8 mouse cellular contexts compared by ENCODE assay signal in the genomic region with DNA sequence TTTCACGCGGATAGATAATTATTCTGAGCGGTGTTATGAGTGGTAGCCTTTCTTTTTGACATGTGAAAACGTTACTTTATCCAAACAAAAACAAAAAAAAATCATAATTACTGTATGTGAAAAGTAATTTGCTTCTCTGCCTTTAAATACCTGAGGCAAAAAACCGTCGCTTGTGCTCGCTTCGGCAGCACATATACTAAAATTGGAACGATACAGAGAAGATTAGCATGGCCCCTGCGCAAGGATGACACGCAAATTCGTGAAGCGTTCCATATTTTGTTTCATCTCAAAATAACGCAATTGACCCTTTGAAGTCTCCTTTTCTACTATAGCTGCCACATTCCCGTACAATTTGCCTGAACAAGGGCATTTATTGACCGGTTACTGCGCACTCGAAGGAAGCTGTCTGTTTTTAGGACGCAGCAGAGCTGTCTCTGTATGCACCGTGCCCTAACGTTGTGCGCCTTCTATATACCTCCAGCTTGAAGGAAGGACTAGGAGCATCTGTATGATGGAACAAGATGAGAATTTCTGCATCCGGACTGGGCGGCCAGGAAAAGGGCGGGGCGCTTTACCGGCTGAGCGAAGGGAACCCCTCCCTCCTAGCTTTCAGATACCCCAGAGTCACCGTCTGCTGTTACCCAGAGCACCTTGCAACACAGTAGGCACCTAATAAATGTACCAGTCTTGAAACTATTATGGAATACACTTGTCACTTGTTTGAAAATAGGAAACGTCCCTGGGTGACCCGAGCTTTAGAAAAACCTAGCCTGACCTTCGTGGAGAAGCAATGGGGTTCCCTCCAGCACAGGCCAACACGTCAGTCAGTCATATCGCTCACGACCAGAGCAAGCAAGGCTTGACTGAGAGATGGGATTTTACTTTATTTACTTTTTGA. TPM values are rescaled to one million over a fixed set of nuclear protein-coding genes. Genes with fewer than 3 reads are reported as not detected.
A peak's percentile ranks its signal among the peaks of the same experiment; 100 is the strongest.
DNase-seq lines count a peak whose midpoint lies in the region; ATAC-seq and TF ChIP-seq lines count a peak whose summit lies in the region.

No protein-coding gene starts in this region.

- no peak for TF ChIP-seq POLR2A in limb, embryonic 14.5 days (IDR thresholded peaks at IDR 0.05; ENCODE audit: borderline replicate concordance, extremely low read depth, insufficient read depth, insufficient read length)

- peak overlapping the region; percentile 79 for H3K4me3 ChIP-seq in embryonic facial prominence, embryonic 11.5 days (ENCODE audit: low read depth, low read length)
- peak overlapping the region; percentile 62 for H3K4me3 ChIP-seq in kidney, embryonic 14.5 days (ENCODE audit: low read length)
- H3K4me3 ChIP-seq in limb, embryonic 14.5 days (replicated peaks; ENCODE audit: low read length), result peak overlapping the region; percentile 68
- peak overlapping the region; percentile 74 for H3K4me3 ChIP-seq in midbrain, embryonic 15.5 days

- peak overlapping the region; percentile 50 for H3K9ac ChIP-seq in embryonic facial prominence, embryonic 11.5 days (replicated peaks; ENCODE audit: low read length)
- peak overlapping the region; percentile 53 for H3K9ac ChIP-seq in kidney, embryonic 14.5 days (ENCODE audit: low read depth, low read length)
- peak overlapping the region; percentile 72 for H3K9ac ChIP-seq in limb, embryonic 14.5 days (ENCODE audit: low read depth, low read length, severe bottlenecking)
- H3K9ac ChIP-seq in midbrain, embryonic 15.5 days, result peak overlapping the region; percentile 64

- ATAC-seq in embryonic facial prominence, embryonic 11.5 days (replicated peaks; ENCODE audit: insufficient number of reproducible peaks, low FRiP score, low TSS enrichment, low read depth), result no peak
- no peak for ATAC-seq in kidney, embryonic 14.5 days (ENCODE audit: low FRiP score, low TSS enrichment)
- no peak for ATAC-seq in limb, embryonic 14.5 days (ENCODE audit: low FRiP score, low read depth)
- peak; percentile 15; the same call in 1 of the 2 replicates for ATAC-seq in midbrain, embryonic 15.5 days (replicated peaks)

- no peaks in the 10 kb centered on the region; the same call in 1 of the 2 replicates for H3K36me3 ChIP-seq in embryonic facial prominence, embryonic 11.5 days (replicated peaks; ENCODE audit: control insufficient read depth, insufficient read depth, low read depth, low read length)
- peaks cover 4% of the 10 kb centered on the region; the same call in 1 of the 2 replicates for H3K36me3 ChIP-seq in kidney, embryonic 14.5 days (ENCODE audit: control insufficient read depth, insufficient read depth, low read length)
- peaks cover 7% of the 10 kb centered on the region; the same call in 1 of the 2 replicates for H3K36me3 ChIP-seq in limb, embryonic 14.5 days (ENCODE audit: control insufficient read depth, insufficient read depth, low read length)
- no peaks in the 10 kb centered on the region for H3K36me3 ChIP-seq in midbrain, embryonic 15.5 days (replicated peaks)

- H3K9me3 ChIP-seq in embryonic facial prominence, embryonic 11.5 days (replicated peaks; ENCODE audit: control insufficient read depth, low read length), result no peaks in the 10 kb centered on the region
- no peaks in the 10 kb centered on the region for H3K9me3 ChIP-seq in kidney, embryonic 14.5 days (ENCODE audit: control insufficient read depth, low read length)
- H3K9me3 ChIP-seq in limb, embryonic 14.5 days (ENCODE audit: control insufficient read depth, low read length), result no peaks in the 10 kb centered on the region
- H3K9me3 ChIP-seq in midbrain, embryonic 15.5 days, result no peaks in the 10 kb centered on the region

- H3K4me2 ChIP-seq in embryonic facial prominence, embryonic 11.5 days (ENCODE audit: low read depth, low read length), result peak overlapping the region; percentile 71
- H3K4me2 ChIP-seq in kidney, embryonic 14.5 days (replicated peaks; ENCODE audit: low read depth, low read length), result peak overlapping the region; percentile 88
- H3K4me2 ChIP-seq in limb, embryonic 14.5 days (replicated peaks; ENCODE audit: low read depth, low read length, severe bottlenecking), result peak overlapping the region; percentile 85
- H3K4me2 ChIP-seq in midbrain, embryonic 15.5 days, result peak overlapping the region; percentile 79

- peaks cover 3% of the 10 kb centered on the region for H3K4me1 ChIP-seq in embryonic facial prominence, embryonic 11.5 days (ENCODE audit: control insufficient read depth, insufficient read depth, low read length)
- H3K4me1 ChIP-seq in kidney, embryonic 14.5 days (ENCODE audit: control insufficient read depth, insufficient read depth, low read length), result peaks cover 38% of the 10 kb centered on the region
- H3K4me1 ChIP-seq in limb, embryonic 14.5 days (ENCODE audit: control insufficient read depth, insufficient read depth, low read length), result peaks cover 44% of the 10 kb centered on the region
- H3K4me1 ChIP-seq in midbrain, embryonic 15.5 days, result peaks cover 55% of the 10 kb centered on the region

- H3K27me3 ChIP-seq in embryonic facial prominence, embryonic 11.5 days (ENCODE audit: control insufficient read depth, insufficient read depth, low read length), result no peaks in the 10 kb centered on the region
- H3K27me3 ChIP-seq in kidney, embryonic 14.5 days (ENCODE audit: control insufficient read depth, insufficient read depth, low read length), result no peaks in the 10 kb centered on the region
- no peaks in the 10 kb centered on the region for H3K27me3 ChIP-seq in limb, embryonic 14.5 days (ENCODE audit: control insufficient read depth, insufficient read depth, low read length)
- peaks cover 35% of the 10 kb centered on the region for H3K27me3 ChIP-seq in midbrain, embryonic 15.5 days (replicated peaks)

- WGBS in embryonic facial prominence, embryonic 11.5 days, result 5% methylated on average over 35 of the region's 35 CpGs
- 5% methylated on average over 35 of the region's 35 CpGs for WGBS in kidney, embryonic 14.5 days
- 4% methylated on average over 35 of the region's 35 CpGs for WGBS in limb, embryonic 14.5 days
- WGBS in midbrain, embryonic 15.5 days, result 2% methylated on average over 35 of the region's 35 CpGs

- DNase-seq in urinary bladder, postnatal 14 days (ENCODE audit: low spot score), result peak; percentile 65
- DNase-seq in urinary bladder, postnatal 4 days (ENCODE audit: low spot score in 2 of 2), result no peak
- DNase-seq in embryonic facial prominence, embryonic 11.5 days (ENCODE audit: low spot score), result peak; percentile 58
- DNase-seq in heart, adult 9 months (ENCODE audit: low spot score in 2 of 2), result peak; percentile 82 to 84
- peak; percentile 67 for DNase-seq in limb, embryonic 14.5 days (ENCODE audit: low spot score)
- DNase-seq in spleen, postnatal 4 days (ENCODE audit: low spot score in 2 of 2), result peak; percentile 80 to 87

- peak overlapping the region; percentile 84 for H3K27ac ChIP-seq in embryonic facial prominence, embryonic 11.5 days (replicated peaks; ENCODE audit: low read depth, low read length)
- peak overlapping the region; percentile 91 for H3K27ac ChIP-seq in kidney, embryonic 14.5 days (ENCODE audit: low read depth, low read length)
- peak overlapping the region; percentile 96 for H3K27ac ChIP-seq in limb, embryonic 14.5 days (replicated peaks; ENCODE audit: low read depth, low read length)
- H3K27ac ChIP-seq in midbrain, embryonic 15.5 days, result peak overlapping the region; percentile 93

RNA-seq across cellular contexts. Expression of a gene that starts 1.5 kb away (rescaled TPM):
- polyA plus RNA-seq in embryonic facial prominence, embryonic 11.5 days (2014; fragmentation: Nextera tagmentation; extraction: Ambion mirVana), result 13.4 and 13.7 TPM in 2 replicates
- 18.8 and 27.8 TPM in 2 replicates for polyA plus RNA-seq in kidney, embryonic 14.5 days (2014; fragmentation: Nextera tagmentation; extraction: Ambion mirVana)
- polyA plus RNA-seq in limb, embryonic 14.5 days (2012; rRNA removed), result 260 and 379 TPM in 2 replicates
- polyA plus RNA-seq in limb, embryonic 14.5 days (2014; fragmentation: Nextera tagmentation; extraction: Ambion mirVana), result 24.5 and 25.2 TPM in 2 replicates
- 24.3 and 28.3 TPM in 2 replicates for polyA plus RNA-seq in midbrain, embryonic 15.5 days (2015; fragmentation: Nextera tagmentation; extraction: Ambion mirVana)

RNA-seq across cellular contexts. Expression of a gene that starts 2.8 kb away (rescaled TPM):
- polyA plus RNA-seq in embryonic facial prominence, embryonic 11.5 days (2014; fragmentation: Nextera tagmentation; extraction: Ambion mirVana), result 255 and 271 TPM in 2 replicates
- 186 and 220 TPM in 2 replicates for polyA plus RNA-seq in kidney, embryonic 14.5 days (2014; fragmentation: Nextera tagmentation; extraction: Ambion mirVana)
- 133 and 173 TPM in 2 replicates for polyA plus RNA-seq in limb, embryonic 14.5 days (2012; rRNA removed)
- 273 and 290 TPM in 2 replicates for polyA plus RNA-seq in limb, embryonic 14.5 days (2014; fragmentation: Nextera tagmentation; extraction: Ambion mirVana)
- polyA plus RNA-seq in midbrain, embryonic 15.5 days (2015; fragmentation: Nextera tagmentation; extraction: Ambion mirVana), result 28.6 and 34.4 TPM in 2 replicates

RNA-seq across cellular contexts. Expression of a gene that starts 10.7 kb away (rescaled TPM):
- polyA plus RNA-seq in embryonic facial prominence, embryonic 11.5 days (2014; fragmentation: Nextera tagmentation; extraction: Ambion mirVana), result 0.98 and 1.3 TPM in 2 replicates
- polyA plus RNA-seq in kidney, embryonic 14.5 days (2014; fragmentation: Nextera tagmentation; extraction: Ambion mirVana), result 1.8 and 2.7 TPM in 2 replicates
- 6.2 and 8.0 TPM in 2 replicates for polyA plus RNA-seq in limb, embryonic 14.5 days (2012; rRNA removed)
- 2.2 and 2.4 TPM in 2 replicates for polyA plus RNA-seq in limb, embryonic 14.5 days (2014; fragmentation: Nextera tagmentation; extraction: Ambion mirVana)
- polyA plus RNA-seq in midbrain, embryonic 15.5 days (2015; fragmentation: Nextera tagmentation; extraction: Ambion mirVana), result 4.4 and 4.8 TPM in 2 replicates

RNA-seq across cellular contexts. Expression of a gene that starts 15.1 kb away (rescaled TPM):
- 0.21 and 0.22 TPM in 2 replicates for polyA plus RNA-seq in embryonic facial prominence, embryonic 11.5 days (2014; fragmentation: Nextera tagmentation; extraction: Ambion mirVana)
- 0.19 and 0.29 TPM in 2 replicates for polyA plus RNA-seq in kidney, embryonic 14.5 days (2014; fragmentation: Nextera tagmentation; extraction: Ambion mirVana)
- 0.72 and 0.76 TPM in 2 replicates for polyA plus RNA-seq in limb, embryonic 14.5 days (2012; rRNA removed)
- 0.23 and 0.55 TPM in 2 replicates for polyA plus RNA-seq in limb, embryonic 14.5 days (2014; fragmentation: Nextera tagmentation; extraction: Ambion mirVana)
- polyA plus RNA-seq in midbrain, embryonic 15.5 days (2015; fragmentation: Nextera tagmentation; extraction: Ambion mirVana), result 0.34 and 0.66 TPM in 2 replicates

RNA-seq across cellular contexts. Expression of a gene that starts 25.6 kb away (rescaled TPM):
- 118 and 123 TPM in 2 replicates for polyA plus RNA-seq in embryonic facial prominence, embryonic 11.5 days (2014; fragmentation: Nextera tagmentation; extraction: Ambion mirVana)
- polyA plus RNA-seq in kidney, embryonic 14.5 days (2014; fragmentation: Nextera tagmentation; extraction: Ambion mirVana), result 132 and 147 TPM in 2 replicates
- 58.7 and 78.5 TPM in 2 replicates for polyA plus RNA-seq in limb, embryonic 14.5 days (2012; rRNA removed)
- polyA plus RNA-seq in limb, embryonic 14.5 days (2014; fragmentation: Nextera tagmentation; extraction: Ambion mirVana), result 99.8 and 106 TPM in 2 replicates
- 87.3 and 87.5 TPM in 2 replicates for polyA plus RNA-seq in midbrain, embryonic 15.5 days (2015; fragmentation: Nextera tagmentation; extraction: Ambion mirVana)

Comparison
In these comparisons a context has a peak if more than half of its experiments do, and no peak if none do; other contexts are left out.
1. DNase-seq: peak in urinary bladder, postnatal 14 days (single experiment), embryonic facial prominence, embryonic 11.5 days (single experiment), heart, adult 9 months (2 of 2), limb, embryonic 14.5 days (single experiment) and spleen, postnatal 4 days (2 of 2); none in urinary bladder, postnatal 4 days (0 of 2).
2. Peak in every context shown above with its lines, with median percentiles within 50 percentile points of each other: H3K27ac ChIP-seq, H3K4me2 ChIP-seq, H3K4me3 ChIP-seq and H3K9ac ChIP-seq.